Mouse (Mus musculus) right cerebral cortex, postnatal 10 days (tissue): ENCODE measurements around the gene Rnf20.

ENCODE experiments used
- DNase-seq, 2 experiments: peaks; one replicate each; pipeline ENCODE4 v3.0.0; 2021; ENCODE audit warnings: low spot score in 2 of 2

The Rnf20 gene

DNA sequence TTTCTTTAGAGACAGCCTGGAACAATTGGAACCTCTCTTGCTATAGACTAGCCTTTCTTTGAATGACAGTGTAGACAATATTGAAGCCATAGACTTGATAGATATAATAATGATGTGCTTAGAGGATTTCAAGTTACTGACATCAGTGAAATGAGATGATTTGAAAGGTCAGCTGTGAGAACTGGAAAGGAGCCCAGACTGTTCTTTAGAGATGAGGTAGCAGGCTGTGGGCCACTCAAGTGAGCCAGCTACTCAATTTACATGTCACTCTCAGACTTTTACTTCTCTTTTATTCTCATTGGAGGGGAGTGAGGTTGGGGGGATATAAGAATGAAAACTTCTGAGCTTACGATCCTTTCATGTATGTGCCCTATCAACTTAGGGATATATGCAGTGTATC lies 27.6 kb downstream of the Rnf20 start:
- DNase-seq: no peak

DNA sequence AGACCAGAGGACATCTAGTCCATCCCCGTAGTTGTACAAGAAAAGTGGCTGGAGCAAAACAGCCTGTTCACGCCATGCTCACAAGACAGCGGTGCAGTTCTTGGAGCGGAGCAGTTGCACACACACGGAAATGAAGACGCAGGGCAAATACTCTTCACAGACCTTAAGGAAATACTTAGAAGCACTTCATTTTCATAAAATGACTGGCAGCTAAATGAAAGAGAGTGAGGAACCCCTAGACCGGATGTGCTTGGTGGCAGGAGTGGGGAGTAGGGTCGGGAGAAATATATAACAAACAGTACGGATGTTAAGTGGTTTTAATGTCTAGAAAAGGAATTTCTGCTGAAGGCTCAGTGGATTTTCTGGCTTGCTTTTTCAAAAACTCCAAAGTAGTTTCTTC lies 29.9 kb downstream of the Rnf20 start:
- no peak for DNase-seq

DNA sequence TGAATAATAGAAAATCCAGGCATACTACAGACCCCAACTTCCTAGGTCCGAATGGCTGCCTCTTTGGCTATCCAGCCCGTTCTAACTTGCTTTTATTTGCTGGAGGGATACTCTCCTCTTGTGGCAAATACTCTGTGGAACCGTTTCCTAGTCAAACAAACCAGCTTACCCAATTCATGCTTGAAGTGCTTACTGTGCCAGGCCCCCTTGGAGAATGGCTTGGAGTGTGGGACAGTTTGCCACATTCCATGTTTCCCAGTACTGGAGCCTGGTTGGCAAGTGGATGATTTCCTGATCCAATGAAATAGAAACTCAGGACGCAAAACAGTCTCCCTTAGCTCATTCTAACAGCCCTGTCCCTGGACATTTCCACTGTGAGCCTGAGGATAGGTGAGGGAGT lies 30.4 kb downstream of the Rnf20 start:
- no peak for DNase-seq

DNA sequence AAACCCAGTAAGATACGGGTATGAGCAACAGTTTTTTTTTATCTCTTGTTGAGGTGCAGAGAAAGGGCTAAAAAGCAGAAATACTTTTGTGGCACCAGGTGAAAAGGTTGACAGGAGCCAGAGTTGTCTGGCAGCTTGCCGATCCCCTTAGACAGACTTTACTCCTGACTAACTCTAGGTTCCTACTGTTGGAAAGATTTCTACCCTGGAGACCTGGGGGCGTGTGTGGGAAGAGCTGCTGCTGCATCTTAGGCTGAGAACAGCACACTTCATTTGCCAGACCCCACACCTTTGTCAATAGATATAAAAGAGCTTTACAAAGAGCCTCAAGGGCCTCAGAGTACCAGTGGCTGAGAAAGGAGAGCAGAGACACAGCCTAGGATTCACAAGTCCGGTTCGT lies 33.0 kb downstream of the Rnf20 start:
- DNase-seq: no peak

DNA sequence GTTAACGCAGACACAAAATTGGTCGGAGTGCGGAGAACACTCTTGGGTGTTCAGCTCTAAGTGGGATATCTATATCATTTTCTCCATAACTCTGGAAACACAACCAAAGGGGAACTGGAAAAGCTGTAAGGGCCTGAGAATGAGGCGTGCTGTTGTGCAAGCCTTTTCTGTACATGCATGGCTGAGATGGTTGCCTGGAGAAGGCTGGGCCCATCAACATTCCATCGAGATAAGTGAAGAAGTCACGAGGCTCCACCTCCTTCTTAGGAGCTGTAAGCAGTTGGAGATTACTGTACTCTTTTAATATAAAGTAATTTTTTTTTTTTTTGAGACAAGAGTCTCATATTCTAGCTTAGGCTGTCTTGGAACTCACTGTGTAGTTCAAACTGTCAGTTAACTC lies 44.3 kb downstream of the Rnf20 start:
- DNase-seq: no peak

DNA sequence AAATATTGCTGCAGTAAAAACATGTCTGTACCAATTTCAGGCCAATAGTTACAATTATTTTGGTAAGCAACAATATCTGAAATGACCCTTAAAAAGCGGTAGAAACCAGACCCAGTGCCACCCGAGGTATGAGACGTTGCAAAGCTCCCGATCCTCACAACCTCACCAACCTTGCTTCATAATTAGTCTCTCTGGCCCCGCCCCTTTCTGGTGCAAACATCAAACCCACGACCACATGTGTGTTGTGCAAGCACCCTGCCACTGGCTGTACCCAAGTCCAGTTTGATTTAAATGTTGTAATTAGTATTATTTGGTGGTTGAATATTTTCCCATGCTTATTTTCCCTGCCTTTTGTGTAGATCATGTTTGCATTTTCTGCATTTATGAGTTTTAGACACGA lies 45.0 kb downstream of the Rnf20 start:
- DNase-seq: no peak

DNA sequence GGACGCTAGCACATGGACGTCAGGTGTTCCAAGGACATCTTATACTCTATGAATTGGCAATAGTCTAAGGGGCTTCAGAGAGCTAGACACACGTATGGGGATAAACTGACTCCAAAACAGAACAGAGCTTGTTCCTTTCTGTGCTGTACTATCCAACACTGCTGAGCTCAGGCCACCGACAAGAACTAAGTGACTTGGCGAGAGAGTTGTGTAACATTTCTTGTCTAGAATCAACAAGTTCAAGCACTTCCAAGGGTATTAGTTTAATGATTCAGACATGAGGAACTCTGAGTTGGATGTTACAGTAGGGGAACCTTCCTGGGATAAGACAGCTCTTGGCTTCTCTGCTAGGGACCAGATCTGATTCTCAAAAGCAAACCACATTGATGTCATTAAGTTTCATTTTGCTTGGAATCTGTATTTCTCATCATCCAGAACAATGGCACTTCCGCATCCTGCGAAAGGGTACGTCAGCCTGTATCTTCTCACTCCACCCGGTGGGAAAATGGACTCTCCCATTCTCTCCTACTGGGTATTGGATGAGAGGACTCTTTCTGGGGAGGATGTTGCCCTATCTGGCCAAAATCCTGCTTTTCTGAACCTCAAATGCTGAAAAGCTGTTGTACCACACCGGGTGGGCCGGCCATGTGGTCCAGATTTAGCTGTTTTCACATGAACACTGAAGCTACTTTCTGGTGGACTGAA lies 48.5 kb downstream of the Rnf20 start:
- DNase-seq: no peak

DNA sequence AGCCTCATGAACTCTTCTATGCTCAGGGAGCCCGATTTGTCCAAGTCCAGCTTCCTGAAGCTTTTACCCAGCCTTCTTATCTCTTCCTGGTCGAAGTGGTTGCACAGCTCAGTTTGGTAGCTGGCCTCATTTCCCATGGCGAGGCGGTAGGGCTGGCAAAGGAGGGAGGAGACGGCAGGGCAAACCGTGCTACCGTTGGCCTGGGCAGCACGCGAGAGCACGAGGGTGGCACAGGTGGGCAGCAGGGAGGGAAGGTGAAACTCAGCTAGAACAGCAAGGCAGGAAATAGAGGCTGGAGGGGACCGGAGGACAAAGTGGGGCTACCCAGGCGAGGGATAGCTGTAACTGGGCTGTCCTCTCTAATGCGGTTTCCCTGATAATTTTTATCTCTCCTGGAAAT lies 50.0 kb downstream of the Rnf20 start, which contains the start of gene Ppp3r2:
TSS of gene Ppp3r2 (minus strand) at position 213 of the 400 bp plus-strand sequence.
- DNase-seq: no peak

DNA sequence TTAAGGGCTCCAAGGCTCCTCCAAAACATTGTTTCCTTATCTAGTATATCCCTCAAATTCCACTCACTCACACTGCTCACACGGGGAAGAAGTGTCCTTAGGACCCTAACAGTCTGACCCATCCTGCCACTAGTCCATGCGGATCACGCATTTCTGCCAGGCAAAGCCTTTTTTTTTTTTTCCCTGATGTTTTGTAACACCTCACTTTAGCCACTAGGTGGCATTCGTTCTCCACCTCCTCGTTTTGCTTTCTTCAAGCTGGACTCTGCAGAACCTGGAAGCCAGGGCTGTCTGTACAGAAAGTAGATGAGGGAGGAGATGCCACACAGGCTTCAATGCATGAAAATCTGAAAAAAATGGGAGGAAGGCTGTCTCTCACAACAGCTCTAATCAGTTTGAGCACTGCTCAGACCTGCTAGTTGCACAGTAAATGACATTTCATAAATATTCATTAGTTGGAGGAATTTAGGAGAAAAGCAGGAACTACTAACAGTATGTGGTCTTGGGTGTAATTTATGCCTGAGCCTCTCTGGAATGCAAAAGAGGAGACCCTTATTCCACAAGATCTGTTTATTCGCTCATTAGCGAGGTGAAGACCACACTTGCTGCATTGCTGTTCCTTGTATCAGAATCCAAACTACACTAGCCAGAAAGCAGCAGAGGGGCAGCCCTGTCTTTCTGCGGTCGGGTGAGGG lies 56.9 kb downstream of the Rnf20 start:
- peak; percentile 62 to 73 for DNase-seq

DNA sequence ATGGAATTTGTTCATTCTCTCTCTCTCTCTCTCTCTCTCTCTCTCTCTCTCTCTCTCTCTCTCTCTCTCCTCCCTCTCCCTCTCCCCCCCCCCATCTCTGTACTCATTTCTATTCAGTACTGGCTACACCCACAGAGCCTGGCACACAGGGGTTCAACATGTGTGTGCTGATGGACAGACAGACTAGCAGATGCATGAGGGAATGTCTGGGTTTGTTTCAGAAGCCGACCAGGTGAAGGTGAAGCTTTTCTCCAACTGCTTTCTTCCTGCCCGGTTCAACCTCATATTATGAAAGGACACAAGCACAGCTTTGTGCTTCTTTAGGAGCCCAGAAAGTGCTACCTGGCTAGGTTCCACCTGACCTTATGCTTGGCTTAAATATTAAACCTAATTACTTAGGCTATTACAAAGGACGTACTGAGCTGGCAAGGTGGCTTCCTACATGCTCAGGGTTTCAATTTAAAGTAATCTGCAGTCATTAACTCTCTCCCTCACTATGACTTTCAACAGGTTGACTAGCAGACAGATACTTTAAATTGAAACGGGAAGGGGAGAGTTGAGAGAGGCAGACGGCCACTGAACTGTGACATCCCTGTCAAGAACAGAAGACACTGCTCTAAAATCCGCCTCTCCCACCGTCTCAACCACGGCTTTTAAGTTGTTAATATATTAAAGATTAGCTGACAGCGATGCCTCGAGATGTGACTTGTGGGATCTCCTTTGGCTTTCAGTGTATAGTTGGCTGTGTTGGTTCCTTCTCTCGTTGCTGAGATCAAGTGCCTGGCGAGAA lies 59.8 kb downstream of the Rnf20 start:
- DNase-seq: no peak
